Mouse (Mus musculus) CD4-positive, CD25-positive, alpha-beta regulatory T cell, adult 2 months (primary cell): Measurements from ENCODE around the gene Gria1.

Experiments
- DNase-seq: peaks from one replicate; pipeline ENCODE4 v3.0.0-alpha.2; 2012; ENCODE audit warnings: low read depth, low spot score

Gene Gria1

DNA sequence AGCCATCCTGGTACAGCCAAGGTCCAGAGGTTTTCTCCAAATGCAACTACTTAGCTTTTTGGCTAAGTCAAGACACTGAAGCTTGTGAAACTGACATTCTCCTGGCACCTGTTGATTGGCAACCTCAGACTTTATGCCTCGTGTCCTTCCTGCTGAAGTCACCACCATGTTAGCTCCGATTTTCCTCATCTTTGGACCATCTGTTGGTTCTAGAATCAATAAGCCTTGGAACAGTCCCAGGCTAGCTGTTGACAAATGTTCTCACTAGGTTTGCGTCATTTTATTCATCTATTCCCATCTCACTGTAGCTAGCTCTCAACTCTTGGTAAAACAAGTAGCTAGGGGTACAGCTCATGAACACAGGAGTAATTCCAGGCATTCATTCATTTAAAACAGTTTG lies 51.3 kb downstream of the Gria1 start:
- DNase-seq, result no peak

DNA sequence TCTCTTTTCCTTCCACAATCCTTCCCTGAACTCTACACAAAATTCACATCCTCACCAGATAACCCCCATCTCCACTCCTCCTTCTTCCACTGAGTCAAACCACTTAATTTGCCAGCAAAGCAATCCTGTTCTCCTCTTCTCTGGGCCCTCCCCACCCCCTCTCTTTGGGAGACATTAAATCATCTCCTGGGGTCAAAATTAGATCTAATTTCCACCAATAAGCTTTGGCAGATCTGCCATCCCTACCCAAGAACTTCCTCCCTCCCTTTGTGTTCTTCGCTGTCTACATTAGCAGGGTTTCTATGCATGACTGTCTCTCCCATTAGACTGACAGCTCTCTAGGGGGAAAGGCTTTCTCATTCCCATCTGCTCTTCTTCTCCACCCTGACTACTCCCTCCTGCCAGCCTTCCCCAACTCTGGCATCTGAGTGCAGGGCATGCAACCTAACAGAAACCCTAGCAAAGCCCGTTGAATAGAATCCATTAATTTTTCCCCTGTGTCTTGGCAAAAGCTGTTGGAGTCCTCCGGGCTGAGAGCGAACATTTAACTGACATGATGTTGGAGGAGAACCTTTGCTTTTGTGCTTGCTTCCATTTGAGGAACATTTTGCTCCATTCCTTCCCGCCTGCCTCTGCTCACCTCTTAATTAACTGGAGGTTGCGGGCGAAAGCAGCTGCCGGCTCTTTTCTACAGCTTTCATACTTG lies 59.2 kb downstream of the Gria1 start:
- DNase-seq, result no peak

DNA sequence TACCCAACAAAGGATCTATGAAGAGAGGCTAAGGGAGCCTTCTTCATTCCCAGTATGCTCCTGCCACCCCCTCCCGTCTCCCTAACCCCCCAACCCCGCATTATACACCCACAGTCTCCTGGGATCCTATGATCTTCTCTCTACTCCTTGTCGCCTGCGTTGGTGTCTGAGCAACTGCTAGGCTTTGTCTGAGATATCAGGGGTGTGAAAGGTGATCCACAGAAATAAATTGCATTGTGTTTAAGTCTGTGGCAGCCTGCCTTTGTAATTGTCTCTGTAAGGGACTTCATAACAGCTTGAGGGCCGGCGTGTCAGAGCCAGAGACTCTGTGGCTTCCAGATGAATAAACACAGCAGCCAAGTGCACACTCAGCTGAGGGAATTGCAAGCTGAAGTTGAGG lies 61.0 kb downstream of the Gria1 start:
- no peak for DNase-seq

DNA sequence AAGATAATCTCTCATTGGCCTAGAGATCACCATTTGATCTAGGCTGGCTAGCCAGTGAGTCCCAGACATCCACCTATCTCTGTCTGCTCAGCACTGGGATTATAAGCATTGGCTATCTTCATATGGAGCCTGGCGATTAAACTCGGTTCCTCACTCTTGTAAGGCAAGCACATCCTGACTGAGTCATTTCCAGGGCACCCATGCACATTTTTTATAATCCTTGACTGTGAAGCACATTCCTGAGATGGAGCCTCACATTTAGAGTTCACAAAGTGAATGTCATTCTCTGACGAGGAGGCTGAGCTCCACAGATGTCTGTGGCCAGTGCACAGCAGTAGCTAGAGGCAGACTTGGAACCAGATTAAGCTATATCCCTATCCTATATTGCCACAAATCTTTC lies 68.2 kb downstream of the Gria1 start:
- no peak for DNase-seq

DNA sequence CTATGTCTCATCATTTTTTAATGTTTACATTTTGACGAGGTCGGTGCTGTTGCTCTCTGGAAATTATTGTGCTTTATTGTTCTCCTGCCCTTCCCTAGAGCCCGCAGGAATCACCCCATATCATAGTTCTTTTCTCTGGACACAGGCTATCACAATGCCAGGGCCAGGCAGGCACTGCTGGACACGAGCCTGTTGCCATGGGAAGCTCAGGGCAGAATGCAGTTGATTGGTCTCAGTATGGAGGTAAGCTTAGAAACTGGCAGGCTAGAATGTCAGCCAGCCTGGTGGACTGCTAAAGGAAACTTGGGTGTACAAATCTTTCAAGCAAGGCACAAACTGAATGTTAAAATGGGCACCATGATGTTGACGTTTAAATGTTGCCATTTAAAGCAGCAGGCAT lies 78.3 kb downstream of the Gria1 start:
- DNase-seq, result no peak

DNA sequence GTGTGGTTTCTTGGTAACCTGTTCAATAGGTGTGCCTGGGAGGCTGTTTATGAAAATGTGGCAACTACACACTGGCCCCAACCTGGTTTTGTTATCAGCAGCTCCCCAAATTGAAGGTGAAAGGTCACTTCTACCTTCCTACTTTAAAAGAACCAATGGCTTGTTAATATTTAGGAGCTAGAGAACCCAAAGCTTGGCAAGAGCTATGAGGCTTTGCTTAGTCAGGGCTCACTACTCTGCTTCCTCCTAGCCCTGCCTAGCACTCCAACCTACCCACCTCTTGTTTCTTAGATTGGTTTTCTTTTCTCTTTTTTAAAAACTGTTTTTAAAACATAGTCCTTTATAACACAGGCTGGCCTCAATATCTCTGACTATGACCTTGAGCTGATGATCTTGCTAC lies 79.5 kb downstream of the Gria1 start:
- DNase-seq, result no peak

DNA sequence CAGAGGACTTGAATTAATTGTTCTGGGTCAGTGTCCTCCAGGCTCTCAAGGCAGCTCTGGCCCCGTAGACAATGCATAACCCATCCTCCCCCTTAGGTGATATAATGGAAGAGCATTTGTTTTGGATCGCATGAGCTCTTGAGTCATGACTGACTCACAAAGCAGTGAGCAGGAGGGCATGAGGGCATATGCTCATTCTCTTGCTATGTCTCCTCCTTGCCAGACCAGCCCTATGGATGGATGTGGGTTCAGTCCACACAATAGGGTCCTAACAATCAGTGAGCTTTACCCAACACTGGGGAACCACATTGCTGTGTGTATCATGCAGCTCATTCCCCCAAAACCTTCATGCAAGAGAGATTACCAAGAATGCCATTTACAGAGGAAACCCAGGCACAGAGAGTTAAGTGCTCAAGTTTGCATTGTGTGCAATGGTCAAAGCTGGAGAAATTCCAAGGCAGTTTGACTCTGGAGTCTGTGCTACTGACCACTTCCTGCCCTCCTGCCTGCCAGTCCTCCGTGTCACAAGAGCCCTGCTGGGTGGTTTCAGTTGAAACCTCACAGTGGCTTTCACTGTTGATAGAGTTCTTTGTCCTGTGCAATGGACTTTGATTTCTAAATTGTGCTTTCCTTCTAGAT lies 80.2 kb downstream of the Gria1 start:
- no peak for DNase-seq

GRCm38 (mm10) chr11:57100491-57100890 lies 89.3 kb downstream of the Gria1 start:
- no peak for DNase-seq

GRCm38 (mm10) chr11:57103751-57104254 lies 92.6 kb downstream of the Gria1 start:
- DNase-seq, result no peak

DNA sequence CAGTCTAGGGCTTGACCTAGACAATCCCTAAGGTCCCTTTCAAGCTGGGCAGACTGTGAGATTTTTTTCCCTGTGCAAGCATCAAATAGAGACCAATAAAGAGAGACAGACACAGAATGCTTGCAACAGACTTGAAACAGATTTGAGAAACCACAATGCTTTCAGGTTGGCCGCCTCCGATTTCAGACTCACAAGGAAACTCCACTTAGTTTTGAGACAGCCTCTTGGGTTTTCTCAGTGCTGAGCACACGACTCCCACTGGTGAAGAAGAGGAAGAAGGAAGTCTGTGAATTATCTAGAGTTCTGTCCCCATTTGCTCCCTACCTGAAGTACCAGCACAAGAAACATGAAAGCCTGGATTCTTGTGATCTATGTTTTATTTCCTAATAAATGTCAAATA lies 94.5 kb downstream of the Gria1 start:
- DNase-seq, result no peak

DNA sequence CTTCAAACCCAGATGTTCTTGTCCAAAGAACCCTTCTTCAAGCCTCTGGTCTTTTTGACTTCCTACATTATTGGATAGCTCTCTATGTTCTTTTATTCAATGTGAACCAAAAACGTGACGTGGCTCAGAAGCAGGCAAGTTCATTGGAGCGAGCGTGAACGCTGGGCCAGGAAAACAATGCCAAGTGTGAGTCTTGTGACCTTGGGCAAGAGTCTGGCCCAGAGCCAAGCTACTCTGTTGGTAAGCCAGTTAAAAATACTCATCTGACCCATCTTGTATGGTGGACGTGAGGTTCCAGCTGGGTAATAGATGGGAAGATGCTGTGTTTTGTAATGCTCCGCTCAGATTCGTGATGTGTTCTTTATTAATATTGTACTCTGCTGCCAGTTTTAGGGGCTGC lies 101.2 kb downstream of the Gria1 start:
- no peak for DNase-seq

DNA sequence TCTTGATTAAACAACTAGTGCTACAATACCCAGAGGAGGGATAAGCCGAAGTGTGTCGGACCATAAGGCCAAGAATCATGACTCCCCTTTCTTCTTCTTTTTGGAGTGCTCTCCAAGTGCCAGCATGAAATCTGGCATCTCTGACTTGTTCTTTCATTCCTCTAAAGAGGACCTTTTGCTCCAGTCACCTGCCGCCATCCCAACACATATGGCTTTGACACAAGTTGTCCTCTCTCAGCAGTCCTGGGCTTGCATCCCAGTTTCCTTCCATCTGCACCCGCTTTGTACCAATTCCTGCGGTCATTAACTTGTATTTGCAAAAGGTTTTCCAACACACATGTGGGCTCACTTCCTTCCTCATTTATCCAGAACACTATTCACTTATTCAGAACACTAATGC lies 103.2 kb downstream of the Gria1 start:
- no peak for DNase-seq

- DNase-seq, result no peak
Measured at GRCm38 (mm10) chr11:57127066-57127465, 115.9 kb downstream of the Gria1 start.

DNA sequence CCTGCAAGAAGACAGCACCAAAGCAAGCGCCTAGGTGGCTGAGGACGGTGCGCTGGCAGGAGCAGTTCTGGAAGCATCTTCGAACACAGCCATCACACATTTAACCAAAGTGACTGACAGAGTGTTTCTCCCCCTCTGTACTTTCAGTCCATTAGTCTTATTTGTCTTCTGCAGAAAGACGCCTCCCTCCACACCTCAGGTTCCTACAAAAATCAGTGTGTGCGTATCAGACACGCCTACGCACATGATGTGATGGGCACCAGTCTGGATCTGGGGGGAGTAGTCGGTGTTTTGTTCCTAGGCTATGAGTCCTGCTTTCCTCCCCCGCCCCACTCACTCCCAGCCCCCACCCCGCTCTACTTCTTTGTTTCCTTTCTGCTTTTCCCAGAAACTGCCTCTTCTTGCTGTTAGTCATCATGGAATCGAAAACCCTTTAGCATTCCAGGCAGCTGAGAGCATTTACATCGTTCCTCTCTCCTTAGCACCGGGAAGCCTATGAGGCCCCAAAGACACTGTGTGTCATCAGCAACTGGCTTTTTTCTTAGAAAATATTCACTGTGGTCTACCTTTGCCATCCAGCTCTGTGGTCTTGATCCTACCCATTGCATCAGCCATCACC lies 129.1 kb downstream of the Gria1 start:
- DNase-seq, result no peak

DNA sequence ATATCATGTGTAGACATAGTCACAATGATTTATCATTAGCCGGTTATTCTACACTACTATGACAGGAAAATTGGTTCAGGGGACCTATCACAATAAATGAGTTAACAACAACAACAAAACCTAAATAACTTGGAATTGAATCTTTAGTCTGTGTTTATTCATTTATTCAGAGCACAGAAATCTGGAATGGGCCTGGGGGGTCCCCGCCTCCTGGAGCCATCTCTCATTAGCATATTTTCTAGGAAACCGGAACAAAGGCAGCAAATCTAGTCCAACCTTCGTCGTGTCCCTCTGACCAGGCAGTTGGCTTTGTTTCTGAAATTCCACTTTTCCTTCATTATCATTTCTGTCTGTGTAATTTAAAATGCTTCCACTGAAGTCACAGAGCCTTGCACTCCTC lies 132.5 kb downstream of the Gria1 start:
- DNase-seq, result no peak

DNA sequence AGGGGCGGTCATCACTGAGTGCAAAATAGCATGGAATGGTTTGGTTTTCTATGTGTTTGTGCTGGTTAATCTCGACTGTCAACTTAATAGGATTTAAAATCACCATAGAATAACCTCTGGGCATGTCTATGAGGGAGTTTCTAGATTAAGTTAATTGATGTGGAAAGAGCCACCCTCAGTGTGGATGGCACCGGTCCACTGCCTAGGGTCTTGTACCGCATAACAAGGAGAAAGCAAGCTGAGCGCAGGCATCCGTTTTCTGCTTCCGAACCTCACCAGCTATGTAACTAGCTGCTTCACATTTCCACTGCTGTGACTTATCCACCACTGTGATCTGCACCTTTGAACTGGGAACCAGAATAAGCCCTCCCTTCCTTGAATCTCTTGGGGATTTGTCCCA lies 134.0 kb downstream of the Gria1 start:
- DNase-seq, result no peak

DNA sequence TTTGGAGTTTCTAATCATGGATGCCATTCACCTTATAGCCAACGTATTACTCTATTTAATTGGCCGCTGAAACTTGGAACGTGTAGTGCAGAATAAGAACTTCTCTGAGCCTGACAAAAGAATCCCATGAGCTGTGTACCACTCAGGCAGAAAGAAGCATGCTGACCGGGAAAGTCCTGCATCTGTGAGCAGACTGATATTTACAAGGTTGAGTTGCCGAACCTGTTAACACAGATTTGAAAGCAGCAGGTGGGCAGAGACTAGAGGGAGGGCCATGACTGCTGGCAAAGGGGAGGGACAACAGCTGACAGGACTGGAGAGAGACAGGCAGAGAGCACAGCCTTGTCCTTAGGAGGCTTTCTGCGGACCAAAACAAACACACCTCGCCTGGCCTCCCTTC lies 134.5 kb downstream of the Gria1 start:
- DNase-seq, result no peak

- no peak for DNase-seq
Measured at GRCm38 (mm10) chr11:57151674-57152073, 140.5 kb downstream of the Gria1 start.

DNA sequence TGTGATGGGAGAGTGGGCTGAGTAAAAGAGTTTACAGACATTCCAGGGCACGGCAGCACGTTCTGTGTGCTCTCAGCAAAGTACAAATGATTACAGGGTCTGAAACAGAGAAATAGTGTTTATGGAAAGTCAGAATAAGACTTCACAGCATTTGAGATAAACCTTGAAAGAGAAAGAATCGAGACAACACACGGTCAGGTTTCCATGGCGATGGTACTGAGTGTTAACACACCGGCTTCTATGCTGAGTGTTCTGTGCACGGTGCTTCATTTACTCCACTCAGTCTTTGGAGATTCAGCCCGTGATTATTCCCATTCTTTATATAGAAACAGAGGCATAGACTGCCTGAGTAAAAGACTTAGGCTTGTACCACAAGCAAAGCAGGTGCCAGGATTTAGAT lies 143.8 kb downstream of the Gria1 start:
- DNase-seq, result no peak

- DNase-seq, result no peak
Measured at GRCm38 (mm10) chr11:57159412-57159811, 148.2 kb downstream of the Gria1 start.

GRCm38 (mm10) chr11:57160076-57160475 lies 148.9 kb downstream of the Gria1 start:
- no peak for DNase-seq

- DNase-seq, result no peak
Measured at GRCm38 (mm10) chr11:57162931-57163330, 151.7 kb downstream of the Gria1 start.

- no peak for DNase-seq
Measured at GRCm38 (mm10) chr11:57170058-57170457, 158.9 kb downstream of the Gria1 start.
